Mouse (Mus musculus) urinary bladder, postnatal 36 days (tissue): ENCODE measurements around the gene Fbxl12.
A peak's percentile ranks its signal among the peaks of the same experiment; 100 is the strongest.
"Not testable (repeated sequence)": the region's sequence is repeated elsewhere in the genome, so short reads cannot be mapped to it uniquely, and the experiment has no call there.

Experiments used
- DNase-seq, 2 experiments: peaks; one replicate each; pipeline ENCODE4 v3.0.0; 2022; ENCODE audit warnings: low spot score in 2 of 2, mixed read lengths in 1 of 2

The Fbxl12 gene

DNA sequence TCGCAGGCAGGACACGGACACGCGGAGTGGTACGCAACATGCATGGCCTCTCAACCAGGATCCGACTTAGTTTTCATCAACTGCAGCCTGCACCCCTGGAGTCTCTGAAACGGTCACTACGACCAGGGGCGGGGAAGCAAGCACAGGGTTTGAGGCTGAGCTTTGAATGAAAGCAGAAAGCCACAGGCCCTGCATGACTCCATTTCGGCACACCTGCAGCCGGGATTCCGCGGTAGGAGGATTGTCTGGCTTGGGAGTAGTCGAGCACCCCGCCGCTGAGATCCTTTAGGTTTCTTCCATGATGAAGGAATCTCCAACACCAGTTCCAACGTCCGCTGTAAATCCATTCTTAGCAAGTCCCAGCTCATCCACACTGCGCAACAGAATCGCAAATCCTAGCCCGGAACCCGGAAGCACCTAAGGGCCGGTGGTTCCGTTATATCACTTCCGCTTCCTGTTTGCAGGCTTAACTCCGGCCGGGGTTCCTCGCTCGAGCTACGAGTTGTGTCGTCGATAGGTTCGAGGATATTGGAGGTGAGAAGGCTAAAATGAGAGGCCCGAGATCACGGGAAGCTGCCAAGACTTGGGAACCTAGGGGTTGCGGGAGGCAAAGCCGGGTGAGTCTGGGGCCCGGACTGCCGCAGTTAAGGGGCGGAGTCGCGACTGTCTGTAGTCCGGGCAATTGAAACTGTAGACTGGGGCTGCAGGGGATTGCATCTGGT lies at the start of gene Fbxl12:
Fbxl12 (minus strand) TSS at position 408 of the 722 bp plus-strand sequence.
- peak; percentile 73 to 75 for DNase-seq

DNA sequence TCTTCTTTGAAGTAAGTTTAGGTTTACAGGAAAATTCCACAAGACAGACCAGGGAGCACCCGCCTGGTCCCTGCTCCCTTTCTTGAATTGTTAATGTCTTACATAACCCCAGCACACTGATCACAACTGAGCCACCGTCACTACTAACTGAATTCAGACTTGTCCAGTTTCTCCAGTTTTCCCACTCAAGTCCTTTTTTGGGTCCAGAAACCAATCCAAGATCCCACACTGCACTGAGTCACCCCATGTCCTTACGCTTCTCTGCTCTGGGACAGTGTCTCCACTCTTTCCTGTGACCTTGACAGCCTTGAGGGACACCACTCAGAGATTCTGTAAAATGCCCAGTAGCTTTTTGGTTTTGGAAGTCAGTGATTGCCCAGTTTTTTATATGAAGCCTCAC lies 48.3 kb upstream of the Fbxl12 start:
- DNase-seq: no peak

DNA sequence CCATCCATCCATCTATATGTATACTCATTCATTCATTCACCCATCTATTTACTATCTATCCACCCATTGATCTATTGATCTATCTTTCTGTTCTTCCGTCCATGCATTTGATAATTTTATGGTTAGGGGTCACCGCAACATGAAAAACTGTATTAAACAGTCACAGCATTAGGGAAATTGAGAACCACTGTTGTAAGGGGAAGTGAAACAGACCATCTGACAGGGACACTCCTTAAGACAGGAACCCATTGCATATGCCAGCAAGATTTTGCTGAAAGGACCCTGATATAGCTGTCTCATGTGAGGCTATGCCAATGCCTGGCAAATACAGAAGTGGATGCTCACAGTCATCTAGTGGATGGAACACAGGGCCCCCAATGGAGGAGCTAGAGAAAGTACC lies 45.9 kb upstream of the Fbxl12 start:
- DNase-seq: not testable (repeated sequence)

DNA sequence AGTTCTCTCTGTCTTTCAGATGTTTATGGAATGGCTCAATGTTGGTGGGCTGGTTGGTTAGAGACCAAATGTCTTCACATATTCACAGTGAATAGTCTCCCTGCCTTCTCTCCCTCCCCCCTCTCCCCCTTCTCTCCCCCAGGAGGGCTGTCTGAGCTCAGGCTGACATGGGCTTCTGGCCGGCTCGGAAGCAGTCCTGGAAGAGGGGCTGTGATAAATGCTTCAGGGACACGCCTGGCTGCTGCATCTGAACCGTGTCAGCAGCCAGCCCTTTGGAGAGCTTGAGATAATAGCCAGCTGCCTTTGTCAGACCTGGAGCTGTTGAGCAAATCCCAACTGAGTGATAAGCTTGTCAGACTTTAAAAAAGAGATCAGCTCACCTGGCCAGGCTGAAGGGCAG lies 45.3 kb upstream of the Fbxl12 start:
- no peak for DNase-seq

DNA sequence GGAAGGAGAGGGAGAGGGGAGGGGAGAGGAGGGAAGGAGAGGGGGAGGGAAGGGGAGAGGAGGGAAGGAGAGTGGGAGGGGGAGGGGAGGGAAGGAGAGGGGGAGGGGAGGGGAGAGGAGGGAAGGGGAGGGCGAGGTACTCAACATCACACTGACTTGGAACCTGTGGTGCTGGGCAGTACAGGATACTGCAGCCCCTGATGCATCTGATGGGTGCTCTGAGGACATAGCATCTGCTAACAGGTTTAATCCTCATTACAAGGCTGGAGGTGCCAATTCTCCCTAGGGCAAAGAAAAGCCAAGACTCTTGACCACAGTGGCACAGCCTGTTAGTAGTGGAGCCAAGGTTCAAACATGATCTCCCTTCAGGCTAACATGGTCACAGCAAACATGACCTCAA lies 44.8 kb upstream of the Fbxl12 start:
- DNase-seq: no peak

DNA sequence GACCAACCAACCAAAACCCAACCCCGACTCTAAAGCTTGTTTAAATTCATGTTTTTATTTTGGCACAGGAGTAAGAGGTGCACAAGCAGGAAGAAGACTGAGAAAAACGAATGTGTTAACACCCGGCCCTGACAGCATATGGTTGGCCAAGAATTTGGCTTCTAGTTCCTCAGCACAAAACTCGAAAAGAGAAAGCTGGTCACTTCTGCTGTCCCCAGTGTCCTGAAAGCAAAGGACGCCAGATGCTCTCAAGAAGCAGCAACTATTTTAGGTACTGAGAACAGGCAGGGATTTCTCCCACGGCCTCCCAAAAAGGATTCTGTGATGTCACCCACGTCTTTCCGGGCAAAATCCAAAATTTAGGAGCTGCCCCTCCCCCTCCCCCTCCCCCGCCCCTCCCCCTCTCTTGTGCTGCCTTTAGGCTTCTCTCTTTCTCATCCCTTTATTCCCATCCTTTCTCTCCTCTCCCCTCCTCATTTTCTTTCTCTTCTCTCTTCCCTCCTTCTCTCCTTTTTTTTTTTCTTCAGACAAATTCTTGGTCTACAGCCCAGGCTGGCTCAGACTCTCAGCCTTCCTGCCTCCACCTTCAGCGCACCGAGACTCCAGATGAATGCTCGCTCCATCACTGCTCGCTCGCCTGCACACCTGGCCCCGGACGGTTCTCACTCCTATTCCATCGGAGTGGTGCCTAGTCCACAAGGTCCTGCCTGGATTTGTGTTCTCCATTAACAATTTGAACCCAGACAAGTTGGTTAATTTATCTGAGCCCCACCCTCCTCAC lies 40.7 kb upstream of the Fbxl12 start:
- DNase-seq: no peak

DNA sequence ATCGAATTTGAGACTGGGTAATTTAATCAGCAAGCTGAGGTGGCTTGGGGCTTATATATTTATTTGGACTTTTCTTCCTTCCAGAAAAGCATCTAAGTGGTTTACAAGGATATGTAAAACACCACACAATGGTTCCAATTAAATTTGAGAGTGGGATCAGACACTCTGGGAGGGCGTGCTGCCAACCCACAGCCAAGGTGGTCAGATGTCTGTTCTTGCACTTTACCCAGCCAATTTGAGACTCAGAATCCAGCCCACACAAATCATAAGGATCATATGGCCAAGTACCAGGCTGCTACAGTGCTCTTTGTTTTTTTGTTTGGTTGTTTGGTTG lies 37.8 kb upstream of the Fbxl12 start:
- no peak for DNase-seq

DNA sequence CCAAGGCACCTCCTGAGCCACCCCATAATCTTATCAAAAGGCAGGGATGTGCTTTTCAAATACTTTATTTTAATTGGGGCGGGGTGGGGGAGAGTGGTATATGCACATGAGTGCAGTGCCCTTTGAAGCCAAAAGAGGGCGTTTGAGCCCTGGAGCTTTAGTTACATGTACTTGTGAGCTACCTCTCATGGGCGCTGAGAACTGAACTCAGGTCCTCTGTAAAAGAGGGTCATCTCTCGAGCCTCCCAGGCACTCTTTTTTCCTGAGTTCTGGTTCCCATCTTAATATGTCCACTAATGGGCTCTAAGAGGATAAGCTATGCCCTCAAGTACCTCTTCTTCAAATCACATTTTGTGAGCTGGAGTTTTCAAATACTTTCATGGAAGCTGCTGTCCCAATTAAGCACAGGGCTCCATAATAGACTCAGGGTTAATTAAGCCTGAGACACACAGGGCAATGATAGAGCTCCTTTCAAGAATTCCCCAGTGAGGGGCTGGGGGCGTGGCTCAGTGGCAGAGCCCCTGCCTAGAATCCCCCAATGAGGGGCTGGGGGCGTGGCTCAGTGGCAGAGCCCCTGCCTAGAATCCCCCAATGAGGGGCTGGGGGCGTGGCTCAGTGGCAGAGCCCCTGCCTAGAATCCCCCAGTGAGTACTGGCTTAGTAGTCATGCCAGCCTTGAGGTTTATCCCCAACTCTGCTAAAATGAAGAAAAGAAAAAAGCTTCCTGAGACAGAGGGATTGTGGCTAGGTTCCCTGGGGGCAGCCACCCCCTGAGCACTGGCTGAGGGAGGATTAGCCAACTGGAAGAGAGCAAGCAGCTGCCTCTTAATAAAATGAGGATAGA lies 37.2 kb upstream of the Fbxl12 start:
- no peak for DNase-seq

DNA sequence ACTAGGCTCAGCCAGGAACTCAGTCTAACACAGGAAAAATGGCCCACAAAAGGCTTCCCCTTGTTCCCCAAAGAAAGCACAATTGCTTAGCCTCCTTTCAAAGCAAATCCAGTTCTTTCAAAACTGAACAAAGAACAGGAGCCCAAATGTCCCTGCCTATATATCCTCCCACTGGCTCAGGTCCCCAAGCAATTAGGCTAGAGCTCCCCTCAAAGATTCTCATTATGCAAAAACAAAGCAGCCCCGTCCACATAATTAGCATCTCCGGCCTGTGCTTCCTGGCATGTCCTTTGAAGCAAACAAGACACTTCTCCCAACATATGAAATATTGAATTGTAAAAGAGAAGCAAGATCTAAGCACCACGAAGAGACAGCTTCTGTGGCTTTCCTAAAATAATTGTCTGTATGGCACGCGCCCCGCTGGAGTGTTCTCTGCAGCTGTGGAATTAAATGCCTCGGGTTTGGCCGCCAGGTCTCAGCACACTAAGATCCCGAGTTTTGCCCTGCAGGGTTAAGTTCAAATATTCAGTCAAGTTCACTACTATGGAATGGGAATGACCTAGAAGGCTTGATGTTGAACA lies 35.9 kb upstream of the Fbxl12 start:
- DNase-seq: no peak

DNA sequence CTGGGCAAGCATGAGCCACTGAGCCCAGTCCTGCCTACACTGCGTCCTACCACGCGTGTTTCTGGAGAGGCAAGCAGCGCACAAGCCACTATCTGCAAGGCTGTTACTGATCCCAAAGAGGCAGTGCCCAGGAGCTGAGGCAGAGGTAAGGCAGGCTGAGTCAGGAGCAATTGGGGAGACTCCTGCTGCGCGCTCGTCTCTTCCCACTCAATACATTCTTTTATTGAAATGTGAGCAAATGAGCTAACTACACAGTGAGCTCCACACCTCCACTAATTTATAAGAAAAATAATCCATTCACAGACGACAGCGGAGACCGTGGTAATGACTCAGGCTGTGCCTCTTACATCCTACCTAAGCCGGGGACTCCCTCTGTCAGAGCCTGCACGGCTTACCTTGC lies 33.3 kb upstream of the Fbxl12 start:
- no peak for DNase-seq

DNA sequence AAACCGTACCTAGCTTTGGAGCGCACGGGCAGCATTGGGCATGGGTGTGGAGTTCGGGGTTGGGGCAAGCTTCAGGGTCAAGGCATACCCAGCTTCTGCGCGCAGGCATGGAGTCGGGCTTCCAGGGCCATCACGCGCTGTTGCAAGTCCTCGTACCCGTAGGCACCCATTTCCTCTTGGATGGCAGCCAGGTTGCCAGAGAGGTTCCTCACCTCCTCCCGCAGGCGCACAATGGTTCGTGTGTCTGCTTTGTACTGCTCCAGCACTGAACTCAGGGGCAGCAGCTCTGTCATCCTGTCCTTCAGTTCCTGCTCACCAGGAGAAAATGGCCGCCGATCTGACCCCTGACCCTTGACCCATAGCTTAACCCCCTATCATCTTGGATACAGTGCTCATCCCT lies 27.5 kb upstream of the Fbxl12 start:
- DNase-seq: no peak

DNA sequence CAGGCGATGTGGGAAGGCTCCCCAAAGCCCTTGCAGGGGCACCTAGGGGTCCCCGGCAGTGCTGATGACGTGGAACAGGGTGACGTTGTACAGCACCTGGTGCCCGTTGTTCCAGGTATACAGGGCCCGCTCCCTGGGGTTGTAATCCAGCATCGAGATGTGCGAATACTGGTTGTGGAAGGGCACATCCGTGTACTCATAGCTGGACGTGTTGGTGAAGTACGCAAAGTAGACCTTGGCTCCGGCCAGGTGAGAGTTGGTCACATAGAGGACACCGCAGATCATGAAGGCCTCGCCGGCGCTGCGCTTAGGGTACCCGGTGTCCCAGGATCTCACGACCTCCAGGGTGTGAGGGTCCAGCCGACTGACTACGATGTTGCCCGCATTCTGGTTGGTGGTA lies 23.5 kb upstream of the Fbxl12 start:
- no peak for DNase-seq

DNA sequence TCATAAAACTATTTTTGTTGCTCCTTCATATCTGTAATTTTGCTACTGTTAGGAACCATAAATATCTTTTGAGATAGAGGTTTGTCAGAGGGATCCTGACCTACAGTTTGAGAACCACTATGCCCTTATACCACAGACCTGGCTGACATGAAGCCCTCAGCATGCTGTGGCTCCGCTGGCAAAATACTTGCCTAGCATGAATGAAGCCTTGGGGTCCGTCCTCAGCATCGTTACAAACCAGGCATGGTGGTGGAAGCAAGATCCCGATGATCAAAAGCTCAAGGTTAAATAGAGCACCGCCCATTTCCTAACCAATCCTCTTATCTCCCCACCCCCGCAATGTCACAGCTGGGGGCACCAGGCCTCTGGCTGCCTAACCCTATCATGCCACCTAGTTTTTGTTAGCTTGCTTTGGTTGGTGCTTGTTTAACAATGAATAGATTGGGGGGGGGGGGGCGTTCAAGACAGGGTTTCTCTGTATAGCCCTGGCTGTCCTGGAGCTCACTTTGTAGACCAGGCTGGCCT lies 22.0 kb upstream of the Fbxl12 start:
- DNase-seq: no peak

DNA sequence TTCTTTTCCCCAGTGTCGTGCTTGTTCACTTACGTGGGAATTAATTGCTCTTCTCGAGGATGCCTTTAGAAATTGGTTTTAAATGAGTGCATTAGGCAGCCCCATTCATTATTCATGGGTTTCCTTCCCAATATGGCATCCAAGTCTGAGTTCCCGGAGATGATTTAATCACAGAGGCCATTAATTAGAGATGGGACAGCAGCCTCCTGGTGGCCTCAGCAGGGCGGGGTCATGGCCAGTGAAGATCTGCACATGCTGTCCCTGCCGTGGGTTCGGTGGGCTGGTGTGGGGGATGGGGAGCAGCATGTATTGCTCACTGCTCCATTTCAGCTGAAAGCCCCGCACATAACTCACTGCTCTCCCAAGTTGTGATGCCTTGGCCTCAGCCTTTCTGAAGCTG lies 21.4 kb upstream of the Fbxl12 start:
- no peak for DNase-seq

DNA sequence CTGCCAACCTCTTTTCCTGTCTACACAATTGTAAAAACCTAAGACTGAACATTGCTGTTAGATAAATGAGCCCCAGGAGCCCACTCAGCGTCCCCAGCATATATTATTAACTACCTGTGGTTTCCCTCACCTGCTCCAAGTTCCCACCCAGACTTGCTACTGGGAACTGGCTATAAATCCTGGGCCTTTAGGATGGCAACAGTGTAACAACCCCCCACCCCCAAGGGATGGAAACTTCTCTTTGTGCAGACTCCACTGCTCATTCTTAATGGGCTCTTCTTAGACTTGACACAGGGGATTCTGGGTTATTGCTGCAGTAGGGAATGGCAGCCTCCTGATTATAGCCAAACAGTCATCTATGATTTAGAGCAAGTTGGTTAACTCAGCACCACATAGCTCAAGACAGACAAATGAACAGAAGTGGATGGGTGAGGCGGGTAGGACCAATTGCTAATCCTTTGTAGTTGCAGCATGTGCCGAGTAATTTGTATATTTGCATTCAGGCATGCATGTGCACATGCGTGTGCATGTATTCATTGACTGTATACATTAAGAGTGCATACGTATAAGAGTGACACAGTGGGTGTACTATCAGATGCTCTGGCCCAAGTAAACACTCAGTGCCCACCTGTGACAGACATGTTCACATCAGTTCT lies 20.5 kb upstream of the Fbxl12 start:
- no peak for DNase-seq

DNA sequence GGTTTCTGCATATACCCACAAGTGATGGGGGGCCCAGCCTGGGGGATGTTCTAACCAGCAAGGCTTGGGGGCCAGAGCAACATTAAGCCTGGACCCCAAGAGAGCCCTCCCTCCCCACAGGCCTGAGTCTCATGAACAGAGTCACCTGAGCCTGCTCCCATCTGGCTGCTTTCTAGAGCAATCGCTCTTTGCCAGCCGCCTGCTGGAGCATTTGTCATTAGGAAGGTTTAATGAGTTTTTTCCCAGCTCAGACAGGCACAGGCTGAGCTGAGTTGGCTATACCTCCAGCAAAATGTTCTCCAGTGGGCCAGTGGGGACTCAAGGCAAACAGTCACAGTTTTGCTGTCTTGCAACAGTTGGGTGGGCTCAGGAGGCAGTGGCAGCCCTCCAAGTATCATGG lies 19.8 kb upstream of the Fbxl12 start:
- DNase-seq: no peak

DNA sequence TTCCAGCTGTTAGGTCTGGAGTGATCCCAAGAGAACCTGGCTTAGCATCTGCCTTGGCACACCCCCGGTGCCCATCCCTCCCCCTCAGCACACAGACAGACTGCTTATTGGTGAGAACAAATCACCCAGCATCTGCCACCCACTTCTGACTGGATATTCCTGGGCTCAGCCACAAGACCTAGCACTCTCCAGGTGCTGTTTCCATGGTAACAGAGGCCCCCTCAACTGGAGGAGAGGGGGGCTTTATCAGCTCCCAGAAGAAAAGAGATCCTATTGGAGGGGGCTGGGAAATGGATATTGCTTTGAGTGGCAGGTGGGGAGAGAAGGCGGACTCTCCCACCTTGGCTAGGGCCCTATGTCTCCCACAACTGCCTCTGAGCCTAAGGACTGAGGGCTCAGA lies 19.4 kb upstream of the Fbxl12 start:
- DNase-seq: no peak

DNA sequence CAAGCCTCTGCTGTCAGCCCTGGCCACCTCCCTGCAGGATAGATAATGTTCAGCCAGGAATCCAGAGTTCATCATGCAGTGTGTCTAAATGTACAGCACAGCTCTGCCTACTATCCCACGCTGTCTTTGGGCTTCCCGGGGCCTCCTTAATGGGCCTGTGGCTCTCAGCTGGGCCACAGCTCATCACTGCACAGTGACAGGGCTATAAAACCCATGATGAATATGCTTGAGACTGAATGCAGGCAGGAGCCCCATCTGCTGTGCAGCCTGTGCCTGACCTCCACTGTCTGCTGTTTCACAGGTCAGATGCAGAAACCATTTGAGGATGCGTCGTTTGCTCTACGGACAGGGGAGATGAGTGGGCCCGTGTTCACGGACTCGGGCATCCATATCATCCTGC lies 18.3 kb upstream of the Fbxl12 start:
- no peak for DNase-seq

DNA sequence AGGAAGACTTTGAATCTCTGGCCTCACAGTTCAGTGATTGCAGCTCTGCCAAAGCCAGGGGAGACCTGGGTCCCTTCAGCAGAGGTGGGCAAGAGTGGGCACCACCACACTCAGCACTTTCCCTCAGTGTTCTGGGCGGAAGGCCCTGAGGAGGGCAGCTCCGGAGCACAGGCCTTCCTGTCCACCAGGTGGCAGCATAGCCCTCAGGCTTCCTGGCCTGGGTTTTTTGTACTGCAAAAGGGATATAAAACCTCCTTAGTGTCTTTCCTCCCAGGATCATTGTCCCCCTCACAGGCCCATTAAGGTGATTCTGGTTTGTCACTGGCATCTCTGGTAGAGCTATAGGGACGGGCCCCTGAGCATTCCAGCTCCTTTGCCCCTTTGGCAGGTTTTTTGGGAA lies 17.8 kb upstream of the Fbxl12 start:
- peak; percentile 55 to 63 for DNase-seq

DNA sequence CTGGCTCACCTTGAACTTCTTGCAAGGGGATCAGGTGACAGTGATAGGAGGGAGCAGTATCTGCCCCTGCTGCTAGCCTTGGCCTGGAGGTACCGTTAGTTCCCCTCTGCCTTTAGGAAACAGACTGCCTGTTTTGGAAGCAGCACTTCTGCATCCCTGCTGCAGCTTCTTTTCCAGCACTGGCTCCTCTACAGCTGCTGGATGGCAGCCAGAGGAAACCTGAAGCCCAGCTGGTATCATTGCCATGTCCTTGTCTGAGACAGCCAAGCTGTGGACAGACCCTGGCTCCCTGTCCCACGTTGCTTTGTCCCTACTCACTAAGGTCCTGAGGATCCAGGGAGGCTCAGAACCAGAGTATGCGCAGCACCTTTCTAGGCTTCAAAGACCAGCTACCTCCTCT lies 13.0 kb upstream of the Fbxl12 start:
- DNase-seq: no peak

DNA sequence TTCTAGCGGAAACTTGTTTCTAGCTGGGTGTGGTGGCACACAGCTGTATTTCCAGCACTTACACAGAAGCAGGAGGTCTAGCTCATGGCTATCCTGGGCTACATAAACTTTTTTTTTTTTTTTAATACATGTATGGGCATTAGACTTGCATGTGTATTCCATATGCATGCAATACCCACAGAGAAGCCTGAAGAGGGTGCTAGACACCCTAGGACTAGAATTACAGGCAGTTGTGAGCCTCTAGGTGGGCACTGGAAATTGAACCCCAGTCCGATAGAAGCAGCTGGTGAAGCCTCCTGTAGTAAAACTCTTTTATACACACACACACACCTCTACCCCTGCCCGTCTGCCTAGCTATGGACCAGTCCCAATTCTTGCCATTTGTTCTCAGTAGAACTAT lies 9.3 kb upstream of the Fbxl12 start:
- no peak for DNase-seq

DNA sequence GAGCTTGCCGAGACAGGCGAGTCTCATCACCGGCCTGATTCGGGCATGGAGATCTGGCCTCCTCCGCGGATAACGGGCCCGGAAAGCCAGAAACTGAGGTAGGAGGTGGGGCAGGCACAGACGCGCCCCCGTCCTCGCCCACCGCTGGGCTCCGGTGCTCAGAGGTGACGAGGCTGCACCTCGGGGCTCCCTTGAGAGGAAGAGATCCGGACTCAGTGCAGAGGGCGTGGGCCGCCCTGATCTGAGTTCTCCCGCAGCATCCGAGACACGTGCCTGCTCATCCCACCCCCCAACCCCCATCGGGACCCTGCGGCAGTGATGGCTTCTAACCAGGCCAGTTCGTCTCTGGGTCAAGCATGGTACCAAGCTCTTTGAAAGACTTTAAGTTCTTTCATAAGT lies 7.7 kb upstream of the Fbxl12 start:
- no peak for DNase-seq
